Mouse (Mus musculus): ENCODE measurements around the gene Lipc. TPM values are rescaled to one million over a fixed set of nuclear protein-coding genes. Genes with fewer than 3 reads are reported as not detected.

The Lipc gene
- polyA plus RNA-seq, 1 experiment = 0.08 TPM

- Histone ChIP-seq H3K4me1 (ENCODE audit: control insufficient read depth, insufficient read depth, low read length) (no peaks in the 10 kb centered on the region), H3K27ac (ENCODE audit: insufficient read depth, low read length) (no peak overlapping the region), H3K4me3 (replicated peaks; ENCODE audit: insufficient read depth, low read depth, low read length) (no peak overlapping the region), H3K27me3 (ENCODE audit: control insufficient read depth, insufficient read depth, low read length) (no peaks in the 10 kb centered on the region)
- 83% methylated on average over 3 of the region's 3 CpGs for WGBS
- DNase-seq = no peak
- TF ChIP-seq CTCF (IDR thresholded peaks at IDR 0.05; ENCODE audit: borderline replicate concordance, insufficient read depth, low read depth, low read length) = no peak
- no peak for TF ChIP-seq POLR2A (IDR thresholded peaks at IDR 0.05; ENCODE audit: borderline replicate concordance, insufficient read depth, low read length)
Observed at GRCm38 (mm10) chr9:70851533-70851932, 100.5 kb downstream of the Lipc start.

GRCm38 (mm10) chr9:70848135-70848770, 103.8 kb downstream of the Lipc start:
- H3K4me3 ChIP-seq (replicated peaks; ENCODE audit: insufficient read depth, low read depth, low read length) = no peak overlapping the region
- H3K27ac ChIP-seq (ENCODE audit: insufficient read depth, low read length) = no peak overlapping the region
- H3K27me3 ChIP-seq (ENCODE audit: control insufficient read depth, insufficient read depth, low read length) = no peaks in the 10 kb centered on the region
- no peak for TF ChIP-seq CTCF (IDR thresholded peaks at IDR 0.05; ENCODE audit: borderline replicate concordance, insufficient read depth, low read depth, low read length)
- TF ChIP-seq POLR2A (IDR thresholded peaks at IDR 0.05; ENCODE audit: borderline replicate concordance, insufficient read depth, low read length) = no peak
- no peak for DNase-seq
- H3K4me1 ChIP-seq (ENCODE audit: control insufficient read depth, insufficient read depth, low read length) = no peaks in the 10 kb centered on the region
- 55% methylated on average over 10 of the region's 10 CpGs for WGBS

GRCm38 (mm10) chr9:70847627-70848051, 104.4 kb downstream of the Lipc start:
- H3K4me3 ChIP-seq (replicated peaks; ENCODE audit: insufficient read depth, low read depth, low read length) = no peak overlapping the region
- WGBS = 68% methylated on average over 8 of the region's 8 CpGs

GRCm38 (mm10) chr9:70843270-70843669, 108.8 kb downstream of the Lipc start:
- 86% methylated on average over 4 of the region's 4 CpGs for WGBS
- H3K4me1 ChIP-seq (ENCODE audit: control insufficient read depth, insufficient read depth, low read length) = no peaks in the 10 kb centered on the region
- H3K27ac ChIP-seq (ENCODE audit: insufficient read depth, low read length) = no peak overlapping the region
- H3K4me3 ChIP-seq (replicated peaks; ENCODE audit: insufficient read depth, low read depth, low read length) = no peak overlapping the region
- no peak for DNase-seq
- TF ChIP-seq POLR2A (IDR thresholded peaks at IDR 0.05; ENCODE audit: borderline replicate concordance, insufficient read depth, low read length) = no peak
- no peak for TF ChIP-seq CTCF (IDR thresholded peaks at IDR 0.05; ENCODE audit: borderline replicate concordance, insufficient read depth, low read depth, low read length)
- no peaks in the 10 kb centered on the region for H3K27me3 ChIP-seq (ENCODE audit: control insufficient read depth, insufficient read depth, low read length)

More at GRCm38 (mm10) chr9:70847627-70848051, 104.4 kb downstream of the Lipc start:
- no peaks in the 10 kb centered on the region for H3K27me3 ChIP-seq (ENCODE audit: control insufficient read depth, insufficient read depth, low read length)
- H3K27ac ChIP-seq (ENCODE audit: insufficient read depth, low read length) = no peak overlapping the region
- TF ChIP-seq POLR2A (IDR thresholded peaks at IDR 0.05; ENCODE audit: borderline replicate concordance, insufficient read depth, low read length) = no peak
- no peak for TF ChIP-seq CTCF (IDR thresholded peaks at IDR 0.05; ENCODE audit: borderline replicate concordance, insufficient read depth, low read depth, low read length)
- DNase-seq = no peak
- no peaks in the 10 kb centered on the region for H3K4me1 ChIP-seq (ENCODE audit: control insufficient read depth, insufficient read depth, low read length)

- H3K27ac ChIP-seq (ENCODE audit: insufficient read depth, low read length) = no peak overlapping the region
- 83% methylated on average over 5 of the region's 6 CpGs for WGBS
- no peaks in the 10 kb centered on the region for H3K27me3 ChIP-seq (ENCODE audit: control insufficient read depth, insufficient read depth, low read length)
- no peak for TF ChIP-seq CTCF (IDR thresholded peaks at IDR 0.05; ENCODE audit: borderline replicate concordance, insufficient read depth, low read depth, low read length)
- TF ChIP-seq POLR2A (IDR thresholded peaks at IDR 0.05; ENCODE audit: borderline replicate concordance, insufficient read depth, low read length) = no peak
- H3K4me3 ChIP-seq (replicated peaks; ENCODE audit: insufficient read depth, low read depth, low read length) = no peak overlapping the region
- DNase-seq = no peak
- no peaks in the 10 kb centered on the region for H3K4me1 ChIP-seq (ENCODE audit: control insufficient read depth, insufficient read depth, low read length)
Observed at GRCm38 (mm10) chr9:70842300-70842941, 109.6 kb downstream of the Lipc start.

- WGBS = 85% methylated on average over 8 of the region's 8 CpGs
- DNase-seq = no peak
- Histone ChIP-seq H3K4me1 (ENCODE audit: control insufficient read depth, insufficient read depth, low read length) (no peaks in the 10 kb centered on the region), H3K4me3 (replicated peaks; ENCODE audit: insufficient read depth, low read depth, low read length) (no peak overlapping the region), H3K27ac (ENCODE audit: insufficient read depth, low read length) (no peak overlapping the region), H3K27me3 (ENCODE audit: control insufficient read depth, insufficient read depth, low read length) (no peaks in the 10 kb centered on the region)
- no peak for TF ChIP-seq CTCF (IDR thresholded peaks at IDR 0.05; ENCODE audit: borderline replicate concordance, insufficient read depth, low read depth, low read length)
- TF ChIP-seq POLR2A (IDR thresholded peaks at IDR 0.05; ENCODE audit: borderline replicate concordance, insufficient read depth, low read length) = no peak
Observed at GRCm38 (mm10) chr9:70841426-70842215, 110.4 kb downstream of the Lipc start.

- no peaks in the 10 kb centered on the region for H3K27me3 ChIP-seq (ENCODE audit: control insufficient read depth, insufficient read depth, low read length)
- TF ChIP-seq POLR2A (IDR thresholded peaks at IDR 0.05; ENCODE audit: borderline replicate concordance, insufficient read depth, low read length) = no peak
- TF ChIP-seq CTCF (IDR thresholded peaks at IDR 0.05; ENCODE audit: borderline replicate concordance, insufficient read depth, low read depth, low read length) = no peak
- no peak overlapping the region for H3K27ac ChIP-seq (ENCODE audit: insufficient read depth, low read length)
- H3K4me3 ChIP-seq (replicated peaks; ENCODE audit: insufficient read depth, low read depth, low read length) = no peak overlapping the region
- no peaks in the 10 kb centered on the region for H3K4me1 ChIP-seq (ENCODE audit: control insufficient read depth, insufficient read depth, low read length)
- 63% methylated on average over 6 of the region's 6 CpGs for WGBS
- DNase-seq = no peak
Observed at GRCm38 (mm10) chr9:70840861-70841341, 111.1 kb downstream of the Lipc start.

Data from cerebellum, adult 2 months (tissue).